Mouse (Mus musculus) left cerebral cortex, postnatal 10 days (tissue): Measurements from ENCODE around the gene Pcna. TPM values are rescaled to one million over a fixed set of nuclear protein-coding genes. Genes with fewer than 3 reads are reported as not detected.

Experiments used
- DNase-seq, 2 experiments: peaks; one replicate each; pipeline ENCODE4 v3.0.0; 2021 to 2022; ENCODE audit warnings: low spot score in 2 of 2, mixed read lengths in 1 of 2; ENCODE audit errors: extremely low spot score in 1 of 2
- intact Hi-C: fragments of 180-260 bp; cut with DNase I; formaldehyde crosslinking; loops from one replicate; pipeline ENCODE4 v1.15.1; 2025
- total RNA-seq, 2 experiments: library from RNA; stranded (reverse); gene quantifications; 2 replicates each; pipeline ENCODE4 v1.2.3; 2021

Pcna gene
- total RNA-seq, 2 experiments from 2014 or later, result 57.1 to 61.2 TPM

- intact Hi-C loops, result no loop called here
- DNase-seq, result no peak
These were observed 26.3 kb upstream of the Pcna start for GRCm38 (mm10) chr2:132279336-132279882.

DNA sequence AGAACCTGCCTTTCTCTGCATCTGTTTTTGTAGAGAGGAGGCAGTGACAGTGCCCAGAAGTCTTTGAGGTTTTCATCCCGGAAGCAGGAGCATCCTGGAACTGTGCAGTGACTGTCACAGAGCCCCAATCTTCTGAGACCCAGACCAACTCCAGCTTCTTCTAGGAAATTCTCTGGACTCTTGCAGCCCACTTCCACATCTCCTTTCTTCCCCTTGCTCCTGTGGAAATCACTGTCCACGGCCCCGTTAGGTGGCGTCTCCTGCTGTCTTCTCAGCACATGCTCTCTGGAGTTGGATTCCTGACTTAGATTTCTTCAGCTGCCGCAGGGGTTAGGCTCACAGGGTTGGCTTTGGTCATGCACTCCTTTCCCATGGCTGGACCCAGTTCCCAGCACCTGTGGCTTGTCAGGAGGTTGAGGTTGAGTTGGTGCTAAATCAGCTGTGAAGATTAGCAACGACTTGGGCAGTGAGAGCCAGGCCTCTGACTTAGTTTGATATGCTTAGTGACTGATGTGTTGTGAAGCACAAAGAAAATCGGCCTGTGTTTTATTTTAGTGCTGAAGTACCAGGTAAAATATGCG, 25.2 kb upstream of the Pcna start:
- no peak for DNase-seq
- intact Hi-C loops, result no loop called here

DNA sequence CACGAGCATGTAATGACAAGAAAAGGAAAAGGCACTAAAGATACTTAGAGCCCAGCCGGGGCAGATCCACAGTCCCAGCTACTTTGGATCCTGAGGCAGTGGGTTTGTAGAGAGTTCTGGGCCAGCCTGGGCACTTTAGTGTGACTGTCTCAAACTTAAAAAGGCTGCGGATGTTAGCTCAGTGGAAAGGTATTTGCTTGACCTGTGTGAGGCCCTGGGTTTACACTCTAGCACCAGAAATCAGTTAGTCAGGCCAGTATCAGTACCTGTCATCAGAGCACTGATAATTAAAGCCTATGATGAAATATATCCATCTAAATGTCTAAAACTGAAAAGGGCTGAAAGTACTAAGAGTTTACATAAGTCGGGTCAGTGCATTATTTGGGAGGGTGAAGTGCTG, 23.1 kb upstream of the Pcna start:
- no peak for DNase-seq

GRCm38 (mm10) chr2:132275527-132275926, 22.4 kb upstream of the Pcna start:
- DNase-seq, result no peak
- intact Hi-C loops, result no loop called here

More for the DNA sequence above, 23.1 kb upstream of the Pcna start:
- intact Hi-C loops, result no loop called here

- no peak for DNase-seq
- intact Hi-C loops, result no loop called here
These were observed 19.7 kb upstream of the Pcna start for GRCm38 (mm10) chr2:132272694-132273389.

DNA sequence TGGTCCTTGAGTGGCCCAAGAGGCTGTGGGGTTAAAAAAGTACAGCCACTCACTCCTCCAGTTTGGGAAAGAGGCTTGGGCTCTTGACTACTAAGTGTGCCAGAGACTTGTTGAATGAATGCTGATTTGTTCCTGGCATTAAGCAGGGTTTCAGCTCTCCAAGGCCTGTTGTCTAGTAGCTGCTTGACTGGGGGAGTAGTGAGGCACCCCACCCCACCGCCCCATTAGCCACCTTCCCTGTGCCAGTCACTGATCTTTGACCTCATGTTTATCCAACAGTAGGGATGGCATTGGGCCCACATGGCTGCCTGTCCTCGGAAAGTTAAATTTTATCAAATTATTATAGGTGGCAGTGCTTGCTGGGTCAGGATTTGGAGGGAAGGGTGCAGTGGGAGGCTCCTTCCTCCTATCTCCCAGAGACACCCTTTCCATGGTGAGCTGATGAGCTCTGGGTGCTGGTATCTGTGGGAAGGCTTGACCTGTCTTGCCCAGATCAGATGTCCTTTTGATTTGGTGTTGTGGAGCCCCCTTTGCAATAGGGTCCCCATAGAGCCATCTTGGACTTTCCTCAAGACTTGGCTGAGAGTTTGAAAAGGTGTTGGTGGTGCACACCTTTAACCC, 17.3 kb upstream of the Pcna start:
- intact Hi-C loops, result no loop called here
- no peak for DNase-seq

GRCm38 (mm10) chr2:132269217-132269616, 16.1 kb upstream of the Pcna start:
- intact Hi-C loops, result no loop called here
- DNase-seq, result no peak

DNA sequence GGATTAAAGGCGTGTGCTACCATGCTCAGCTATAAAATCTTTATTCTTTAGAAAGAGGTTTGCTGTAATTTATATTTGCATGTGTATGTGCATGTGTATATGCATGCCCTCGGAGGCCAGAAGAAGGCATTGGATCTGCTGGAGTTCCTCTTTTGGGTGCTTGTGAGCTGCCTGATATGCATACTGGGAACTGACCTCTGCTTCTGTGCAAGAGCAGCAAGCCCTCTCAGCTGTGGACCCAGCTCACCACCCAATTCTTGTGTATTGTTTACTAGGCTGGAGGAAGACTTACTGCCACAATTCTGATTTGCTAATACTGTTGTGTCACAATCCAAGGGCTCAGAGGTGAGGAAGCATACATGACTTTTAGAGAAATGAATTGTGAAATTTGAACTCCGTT, 13.0 kb upstream of the Pcna start:
- intact Hi-C loops, result no loop called here
- DNase-seq, result no peak

DNA sequence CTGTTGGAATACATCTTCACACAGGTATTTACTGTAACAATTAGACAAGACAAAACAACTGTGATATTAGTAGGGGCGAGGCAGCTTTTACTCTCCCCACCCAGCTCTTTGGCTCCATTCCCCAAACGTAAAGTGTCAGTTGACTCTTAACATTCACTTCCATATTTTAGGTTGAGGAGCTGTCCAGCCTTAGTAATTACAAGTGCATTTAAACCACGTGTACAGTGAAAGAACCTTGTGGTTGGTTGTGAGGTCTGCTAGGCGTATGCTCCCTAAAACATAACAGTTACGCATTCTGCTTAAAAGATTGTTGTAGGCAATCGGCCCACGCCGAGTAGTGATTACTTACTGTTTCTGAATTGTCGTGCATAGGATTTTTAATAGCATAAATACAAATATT, 12.1 kb upstream of the Pcna start:
- intact Hi-C loops, result no loop called here
- DNase-seq, result no peak

- intact Hi-C loops, result loop anchor here (5.0 kb wide), 1 partner anchor 48 kb away; no protein-coding TSS in a partner anchor
- no peak for DNase-seq
These were observed 11.2 kb upstream of the Pcna start for GRCm38 (mm10) chr2:132264266-132264710.

DNA sequence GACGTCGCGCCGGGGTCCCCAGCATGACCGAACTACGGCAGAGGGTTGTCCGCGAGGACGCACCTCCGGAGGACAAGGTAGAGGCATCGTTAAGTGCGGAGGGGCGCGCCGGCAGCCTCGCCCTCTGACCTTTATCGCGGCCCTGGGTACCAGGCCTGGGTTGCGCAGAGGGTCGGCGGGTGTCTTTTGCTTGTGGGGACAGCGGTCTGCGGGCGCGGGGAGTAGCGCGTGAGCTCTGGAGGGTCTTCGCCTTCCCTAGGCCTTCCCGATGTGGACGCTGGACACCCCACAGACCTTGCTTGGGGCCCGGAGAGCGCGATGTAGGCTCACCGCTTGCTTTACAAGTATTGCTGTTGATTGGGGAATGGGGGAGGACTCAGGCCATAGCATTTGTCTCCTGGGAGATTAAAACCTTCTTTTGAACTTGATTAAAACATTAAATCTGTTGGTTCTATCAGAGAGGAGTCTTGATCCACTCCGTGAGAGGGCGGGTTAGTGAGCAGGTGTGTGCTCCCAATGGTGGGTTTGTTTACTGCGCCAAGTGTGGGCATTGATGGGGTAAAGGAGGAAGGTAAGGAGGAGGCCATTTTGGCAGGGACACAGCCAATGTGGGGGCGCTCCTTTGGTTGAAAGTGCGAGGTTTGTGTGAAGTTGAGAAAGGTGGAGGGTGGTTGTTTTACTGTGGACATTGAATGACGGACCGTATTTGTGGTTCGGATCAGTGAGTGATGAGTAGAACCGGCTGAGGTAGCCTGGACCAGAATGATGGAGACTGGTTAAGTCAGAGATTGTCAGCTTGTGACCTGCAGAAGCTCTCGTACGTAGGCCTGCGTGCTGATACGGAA, 10.5 kb upstream of the Pcna start:
- no peak for DNase-seq
- intact Hi-C loops, result loop anchor here (5.0 kb wide), 1 partner anchor 49 kb away; no protein-coding TSS in a partner anchor

DNA sequence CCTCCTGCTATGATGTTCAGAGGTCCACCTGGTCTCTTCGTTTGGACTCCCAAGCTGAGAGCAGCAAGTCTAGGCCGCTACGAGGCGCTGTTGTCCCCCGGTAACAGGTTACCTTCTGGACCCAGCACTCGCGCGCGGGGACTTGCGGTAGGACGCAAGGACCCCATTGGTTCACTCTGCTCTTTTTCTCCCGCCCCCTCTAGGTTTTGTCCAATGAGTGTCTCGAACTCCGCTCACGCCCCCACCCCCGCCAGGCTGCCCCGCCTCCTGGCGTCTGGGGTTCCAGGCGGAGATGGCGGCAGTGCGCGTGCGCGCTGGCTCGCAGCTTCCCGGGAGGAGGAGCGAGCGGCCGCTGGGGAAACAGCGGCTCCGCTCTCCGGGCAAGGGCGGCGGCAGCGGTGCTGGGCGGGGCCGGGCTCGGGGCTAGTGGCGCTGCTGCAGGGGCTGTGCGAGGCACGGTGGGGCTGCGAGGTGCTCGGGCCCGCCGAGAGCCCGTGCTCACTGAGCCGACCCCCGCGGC, 9.8 kb upstream of the Pcna start, which contains the start of gene Cds2:
Gene Cds2, plus strand, starts transcription at position 270 of the 520 bp plus-strand sequence.
- peak; percentile 99 for DNase-seq
- intact Hi-C loops, result loop anchor here (5.0 kb wide), 1 partner anchor 49 kb away; no protein-coding TSS in a partner anchor

DNA sequence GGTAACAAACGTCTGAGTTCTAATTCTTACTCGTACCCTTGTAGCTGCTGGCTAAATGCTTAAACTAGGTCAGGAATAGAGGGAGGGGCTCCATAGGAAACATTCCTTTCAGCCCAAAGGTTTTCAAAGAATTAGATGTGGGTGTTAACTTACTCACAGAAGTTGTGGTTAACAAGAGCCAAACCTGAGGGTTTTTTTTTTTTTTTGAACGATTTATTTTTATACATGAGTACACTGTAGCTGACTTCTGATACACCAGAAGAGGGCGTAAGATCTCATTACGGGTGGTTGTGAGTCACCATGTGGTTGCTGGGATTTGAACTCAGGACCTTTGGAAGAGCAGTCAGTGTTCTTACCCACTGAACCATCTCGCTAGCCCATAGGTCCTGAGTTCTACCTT, 9.1 kb upstream of the Pcna start:
- intact Hi-C loops, result loop anchor here (5.0 kb wide), 1 partner anchor 50 kb away; no protein-coding TSS in a partner anchor
- no peak for DNase-seq

- intact Hi-C loops, result loop anchor here (5.0 kb wide), 1 partner anchor 52 kb away; no protein-coding TSS in a partner anchor
- no peak for DNase-seq
These were observed 7.5 kb upstream of the Pcna start for GRCm38 (mm10) chr2:132260601-132261000.

- intact Hi-C loops, result no loop called here
- DNase-seq, result no peak
These were observed 4.4 kb upstream of the Pcna start for GRCm38 (mm10) chr2:132257350-132258068.

- no peak for DNase-seq
- intact Hi-C loops, result no loop called here
These were observed 489 bp upstream of the Pcna start for GRCm38 (mm10) chr2:132253603-132254002.

- intact Hi-C loops, result no loop called here
- DNase-seq, result no peak
These were observed 1.2 kb downstream of the Pcna start for GRCm38 (mm10) chr2:132251911-132252310.
